Mouse (Mus musculus) hindbrain, embryonic 13.5 days (tissue): Measurements from ENCODE around the gene Gins3. TPM values are rescaled to one million over a fixed set of nuclear protein-coding genes. Genes with fewer than 3 reads are reported as not detected.

ENCODE experiments used
- ATAC-seq: fragments of 200-750 bp; cut with Nextera tagmentation; 2 replicates; pipeline ENCODE4 v1.8.0; 2017; ENCODE audit warnings: moderate TSS enrichment; ENCODE audit not compliant: low FRiP score
- H3K27ac ChIP-seq: fragments of 300-500 bp; sonication (generic); 2 replicates; pipeline ENCODE4 v1.5.1; 2015; ENCODE audit warnings: inconsistent platforms, mild to moderate bottlenecking, moderate library complexity
- H3K27me3 ChIP-seq: fragments of 300-500 bp; sonication (generic); 2 replicates; pipeline ENCODE4 v1.6.1; 2015; ENCODE audit warnings: mild to moderate bottlenecking, inconsistent platforms
- H3K36me3 ChIP-seq: fragments of 300-500 bp; sonication (generic); 2 replicates; pipeline ENCODE4 v1.6.1; 2015; ENCODE audit warnings: mild to moderate bottlenecking, inconsistent platforms
- H3K4me1 ChIP-seq: fragments of 300-500 bp; sonication (generic); replicated peaks from 2 replicates; pipeline ENCODE4 v1.6.1; 2015; ENCODE audit warnings: inconsistent platforms
- H3K4me2 ChIP-seq: fragments of 300-500 bp; sonication (generic); 2 replicates; pipeline ENCODE4 v1.6.1; 2015; ENCODE audit warnings: inconsistent platforms, mild to moderate bottlenecking, moderate library complexity
- H3K4me3 ChIP-seq: fragments of 300-500 bp; sonication (generic); 2 replicates; pipeline ENCODE4 v1.5.1; 2015; ENCODE audit warnings: mild to moderate bottlenecking, inconsistent platforms
- H3K9ac ChIP-seq: fragments of 300-500 bp; sonication (generic); 2 replicates; pipeline ENCODE4 v1.6.1; 2015; ENCODE audit warnings: mild to moderate bottlenecking, inconsistent platforms
- H3K9me3 ChIP-seq: fragments of 300-500 bp; sonication (generic); 2 replicates; pipeline ENCODE4 v1.6.1; 2016; ENCODE audit warnings: inconsistent platforms
- WGBS: fragments of 180-500 bp; shearing (Covaris S2); methylation state at CpG from one replicate; pipeline ENCODE4 v1.1.7; 2015; 5-methylcytosine and 5-hydroxymethylcytosine counted together
- polyA plus RNA-seq: library from polyadenylated mRNA; unstranded; fragments of >200 nt; fragmentation: Nextera tagmentation; extraction: Ambion mirVana; gene quantifications from 2 replicates; pipeline ENCODE4 v1.2.1, GENCODE M21; 2015

Gene Gins3
- polyA plus RNA-seq, 1 experiment from 2014 or later = 8.2 TPM

- no peak for ATAC-seq
- peaks cover 4% of the 10 kb centered on the region; the same call in 1 of the 2 replicates for H3K4me1 ChIP-seq
- H3K36me3 ChIP-seq = no peaks in the 10 kb centered on the region
- no peak overlapping the region for H3K9ac ChIP-seq
- no peaks in the 10 kb centered on the region for H3K9me3 ChIP-seq
- 42% methylated on average over 9 of the region's 9 CpGs for WGBS
- H3K4me2 ChIP-seq = no peak overlapping the region
- no peak overlapping the region for H3K4me3 ChIP-seq
- no peak overlapping the region for H3K27ac ChIP-seq
- H3K27me3 ChIP-seq = 0 out of 2 replicates have a peak, but pooled peaks cover 6% of the 10 kb centered on the region
Observed at GRCm38 (mm10) chr8:95607210-95607609, 26.0 kb upstream of the Gins3 start.

- Histone ChIP-seq H3K27ac (no peak overlapping the region), H3K9ac (no peak overlapping the region), H3K4me2 (no peak overlapping the region), H3K4me1 (peaks cover 5% of the 10 kb centered on the region; the same call in 1 of the 2 replicates), H3K4me3 (no peak overlapping the region), H3K9me3 (no peaks in the 10 kb centered on the region), H3K36me3 (no peaks in the 10 kb centered on the region), H3K27me3 (0 out of 2 replicates have a peak, but pooled peaks cover 6% of the 10 kb centered on the region)
- 84% methylated on average over 5 of the region's 5 CpGs for WGBS
- no peak for ATAC-seq
Observed at GRCm38 (mm10) chr8:95609406-95609805, 23.8 kb upstream of the Gins3 start.

- Histone ChIP-seq H3K9ac (no peak overlapping the region), H3K4me3 (no peak overlapping the region), H3K9me3 (no peaks in the 10 kb centered on the region), H3K27me3 (0 out of 2 replicates have a peak, but pooled peaks cover 6% of the 10 kb centered on the region), H3K36me3 (no peaks in the 10 kb centered on the region), H3K27ac (no peak overlapping the region), H3K4me1 (peaks cover 5% of the 10 kb centered on the region; the same call in 1 of the 2 replicates), H3K4me2 (no peak overlapping the region)
- ATAC-seq = no peak
- WGBS = 84% methylated on average over 14 of the region's 14 CpGs
Observed at GRCm38 (mm10) chr8:95610749-95611148, 22.5 kb upstream of the Gins3 start.

- WGBS = 73% methylated on average over 5 of the region's 5 CpGs
- Histone ChIP-seq H3K9ac (no peak overlapping the region), H3K9me3 (no peaks in the 10 kb centered on the region), H3K4me3 (no peak overlapping the region), H3K27ac (no peak overlapping the region), H3K27me3 (0 out of 2 replicates have a peak, but pooled peaks cover 6% of the 10 kb centered on the region), H3K36me3 (no peaks in the 10 kb centered on the region), H3K4me1 (peaks cover 5% of the 10 kb centered on the region; the same call in 1 of the 2 replicates), H3K4me2 (no peak overlapping the region)
- ATAC-seq = no peak
Observed at GRCm38 (mm10) chr8:95611769-95612168, 21.5 kb upstream of the Gins3 start.

- H3K9ac ChIP-seq = no peak overlapping the region
- peaks cover 5% of the 10 kb centered on the region; the same call in 1 of the 2 replicates for H3K4me1 ChIP-seq
- H3K27me3 ChIP-seq = 0 out of 2 replicates have a peak, but pooled peaks cover 2% of the 10 kb centered on the region
- H3K4me2 ChIP-seq = no peak overlapping the region
- no peaks in the 10 kb centered on the region for H3K9me3 ChIP-seq
- H3K27ac ChIP-seq = no peak overlapping the region
- no peak for ATAC-seq
- H3K36me3 ChIP-seq = no peaks in the 10 kb centered on the region
- 94% methylated on average over 7 of the region's 7 CpGs for WGBS
- H3K4me3 ChIP-seq = no peak overlapping the region
Observed at GRCm38 (mm10) chr8:95616383-95616782, 16.9 kb upstream of the Gins3 start.

GRCm38 (mm10) chr8:95620046-95620445 is 13.2 kb upstream of the Gins3 start:
- no peak for ATAC-seq
- no peak overlapping the region for H3K27ac ChIP-seq

GRCm38 (mm10) chr8:95624833-95625232 is 8.4 kb upstream of the Gins3 start:
- Histone ChIP-seq H3K36me3 (no peaks in the 10 kb centered on the region), H3K9me3 (no peaks in the 10 kb centered on the region), H3K4me3 (no peak overlapping the region), H3K27me3 (peaks cover 16% of the 10 kb centered on the region), H3K4me1 (no peaks in the 10 kb centered on the region), H3K4me2 (no peak overlapping the region), H3K27ac (no peak overlapping the region), H3K9ac (no peak overlapping the region)
- ATAC-seq = no peak
- WGBS = 76% methylated on average over 2 of the region's 2 CpGs

More at GRCm38 (mm10) chr8:95620046-95620445, 13.2 kb upstream of the Gins3 start:
- H3K4me1 ChIP-seq = no peaks in the 10 kb centered on the region
- H3K9me3 ChIP-seq = no peaks in the 10 kb centered on the region
- H3K36me3 ChIP-seq = no peaks in the 10 kb centered on the region
- H3K4me2 ChIP-seq = no peak overlapping the region
- no peak overlapping the region for H3K4me3 ChIP-seq
- H3K27me3 ChIP-seq = 0 out of 2 replicates have a peak, but pooled peaks cover 2% of the 10 kb centered on the region
- WGBS = 93% methylated on average over 2 of the region's 2 CpGs
- H3K9ac ChIP-seq = no peak overlapping the region

- no peak overlapping the region for H3K27ac ChIP-seq
- no peak for ATAC-seq
- WGBS = 81% methylated on average over 6 of the region's 6 CpGs
- H3K27me3 ChIP-seq = peaks cover 20% of the 10 kb centered on the region
- no peak overlapping the region for H3K9ac ChIP-seq
- H3K4me3 ChIP-seq = peak overlapping the region; percentile 83
- H3K36me3 ChIP-seq = no peaks in the 10 kb centered on the region
- peak overlapping the region; percentile 90 for H3K4me2 ChIP-seq
- H3K9me3 ChIP-seq = no peaks in the 10 kb centered on the region
- peaks cover 12% of the 10 kb centered on the region for H3K4me1 ChIP-seq
Observed at GRCm38 (mm10) chr8:95632840-95633239, 413 bp upstream of the Gins3 start.

- Histone ChIP-seq H3K4me2 (peak overlapping the region; percentile 90), H3K9ac (peak overlapping the region; percentile 77), H3K36me3 (no peaks in the 10 kb centered on the region), H3K27me3 (peaks cover 11% of the 10 kb centered on the region), H3K27ac (no peak overlapping the region), H3K4me3 (peak overlapping the region; percentile 83), H3K4me1 (peaks cover 12% of the 10 kb centered on the region), H3K9me3 (no peaks in the 10 kb centered on the region)
- ATAC-seq = no peak
- 5% methylated on average over 6 of the region's 6 CpGs for WGBS
Observed at GRCm38 (mm10) chr8:95634063-95634340, 749 bp downstream of the Gins3 start.

- no peak overlapping the region for H3K9ac ChIP-seq
- no peak overlapping the region for H3K4me2 ChIP-seq
- no peaks in the 10 kb centered on the region for H3K27me3 ChIP-seq
- no peak overlapping the region for H3K4me3 ChIP-seq
- H3K9me3 ChIP-seq = no peaks in the 10 kb centered on the region
- no peaks in the 10 kb centered on the region for H3K4me1 ChIP-seq
- no peak for ATAC-seq
- no peak overlapping the region for H3K27ac ChIP-seq
- WGBS = 94% methylated on average over 2 of the region's 2 CpGs
- peaks cover 4% of the 10 kb centered on the region for H3K36me3 ChIP-seq
Observed at GRCm38 (mm10) chr8:95644942-95645341, 11.7 kb downstream of the Gins3 start.

- no peaks in the 10 kb centered on the region for H3K27me3 ChIP-seq
Observed at GRCm38 (mm10) chr8:95648251-95648650, 15.0 kb downstream of the Gins3 start.

GRCm38 (mm10) chr8:95653351-95653750 is 20.1 kb downstream of the Gins3 start:
- H3K9me3 ChIP-seq = no peaks in the 10 kb centered on the region
- no peak overlapping the region for H3K27ac ChIP-seq
- ATAC-seq = no peak
- no peaks in the 10 kb centered on the region for H3K27me3 ChIP-seq
- no peak overlapping the region for H3K9ac ChIP-seq
- H3K4me1 ChIP-seq = no peaks in the 10 kb centered on the region
- WGBS = 77% methylated on average over 5 of the region's 5 CpGs
- no peaks in the 10 kb centered on the region for H3K36me3 ChIP-seq
- H3K4me3 ChIP-seq = no peak overlapping the region
- H3K4me2 ChIP-seq = no peak overlapping the region

More at GRCm38 (mm10) chr8:95648251-95648650, 15.0 kb downstream of the Gins3 start:
- Histone ChIP-seq H3K9ac (no peak overlapping the region), H3K36me3 (peaks cover 3% of the 10 kb centered on the region), H3K4me3 (no peak overlapping the region), H3K9me3 (no peaks in the 10 kb centered on the region), H3K4me2 (no peak overlapping the region), H3K27ac (no peak overlapping the region), H3K4me1 (no peaks in the 10 kb centered on the region)
- 87% methylated on average over 3 of the region's 3 CpGs for WGBS
- ATAC-seq = no peak

GRCm38 (mm10) chr8:95655831-95656230 is 22.6 kb downstream of the Gins3 start:
- H3K4me2 ChIP-seq = no peak overlapping the region
- no peak overlapping the region for H3K4me3 ChIP-seq
- no peaks in the 10 kb centered on the region for H3K9me3 ChIP-seq
- ATAC-seq = no peak
- H3K27ac ChIP-seq = no peak overlapping the region
- H3K4me1 ChIP-seq = no peaks in the 10 kb centered on the region
- 78% methylated on average over 7 of the region's 7 CpGs for WGBS
- H3K36me3 ChIP-seq = no peaks in the 10 kb centered on the region
- no peak overlapping the region for H3K9ac ChIP-seq
- no peaks in the 10 kb centered on the region for H3K27me3 ChIP-seq
